Mouse (Mus musculus) cerebellum, adult 11 months (tissue): ENCODE results near the gene Trex1.

Experiments used
- DNase-seq: peaks from one replicate; pipeline ENCODE4 v3.0.0; 2022

The Trex1 gene

DNA sequence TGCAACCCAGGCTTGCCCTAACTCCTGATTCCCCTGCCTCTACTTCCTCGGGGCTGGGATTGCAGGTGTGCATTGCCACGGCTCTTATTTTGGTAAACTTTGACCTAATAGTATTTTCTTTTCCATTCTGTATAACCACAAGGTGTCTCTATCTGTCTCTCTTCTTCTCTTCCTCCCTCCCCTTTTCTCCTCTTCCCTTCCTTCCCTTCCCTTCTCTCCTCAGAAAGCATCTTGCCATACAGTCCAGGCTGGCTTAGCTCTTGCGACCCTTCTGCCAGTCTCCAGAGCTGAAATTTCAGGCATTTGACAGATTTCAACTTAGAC is 8.9 kb downstream of the Trex1 start:
- DNase-seq: no peak

DNA sequence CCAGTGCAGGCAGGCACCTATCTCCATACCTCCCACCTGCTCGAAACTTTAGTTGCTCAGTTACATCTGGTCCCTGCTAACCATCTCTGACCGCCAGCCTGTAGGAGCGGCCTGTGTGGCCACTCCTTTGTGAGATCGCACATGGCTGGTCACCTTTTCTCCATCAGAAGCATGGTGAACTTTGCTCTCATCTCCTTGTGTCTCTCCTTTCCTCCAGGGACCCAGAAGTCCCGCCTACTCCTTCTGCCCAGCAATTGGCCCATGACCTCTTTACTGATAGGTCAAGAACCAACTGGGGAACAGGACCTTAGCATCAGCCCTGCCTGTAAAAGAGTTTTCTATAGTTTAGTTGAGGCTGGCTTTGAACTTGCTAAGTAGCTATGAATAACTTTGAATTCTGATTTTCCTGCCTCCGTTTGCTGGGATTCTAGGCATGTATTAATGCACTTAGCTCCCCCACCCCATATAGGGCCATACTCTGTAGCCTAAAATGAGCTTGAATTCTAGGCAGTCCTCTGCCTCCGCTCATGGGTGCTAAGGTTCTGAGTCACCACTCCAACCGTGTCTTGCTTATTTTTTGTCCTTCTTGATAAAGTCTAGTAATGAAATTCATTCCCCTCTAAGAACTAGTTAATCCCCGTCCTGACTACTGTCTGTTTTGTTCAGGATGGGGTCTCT is 9.4 kb downstream of the Trex1 start:
- no peak for DNase-seq

DNA sequence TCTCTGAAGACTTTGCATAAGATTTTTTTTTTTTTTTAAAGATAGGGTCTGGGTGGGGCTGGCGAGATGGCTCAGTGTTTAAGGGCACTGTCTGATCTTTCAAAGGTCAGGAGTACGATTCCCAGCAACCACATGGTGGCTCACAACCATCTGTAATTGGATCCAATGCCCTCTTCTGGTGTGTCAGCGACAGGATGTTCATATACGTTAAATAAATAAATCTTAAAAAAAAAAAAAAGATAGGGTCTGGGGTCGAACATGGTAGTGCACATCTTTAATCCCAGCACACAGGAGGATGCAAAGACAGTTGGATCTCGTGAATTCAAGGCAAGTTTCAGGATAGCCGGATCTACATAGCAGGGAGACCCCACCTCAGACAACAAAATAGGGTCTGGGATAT is 10.2 kb downstream of the Trex1 start:
- no peak for DNase-seq

DNA sequence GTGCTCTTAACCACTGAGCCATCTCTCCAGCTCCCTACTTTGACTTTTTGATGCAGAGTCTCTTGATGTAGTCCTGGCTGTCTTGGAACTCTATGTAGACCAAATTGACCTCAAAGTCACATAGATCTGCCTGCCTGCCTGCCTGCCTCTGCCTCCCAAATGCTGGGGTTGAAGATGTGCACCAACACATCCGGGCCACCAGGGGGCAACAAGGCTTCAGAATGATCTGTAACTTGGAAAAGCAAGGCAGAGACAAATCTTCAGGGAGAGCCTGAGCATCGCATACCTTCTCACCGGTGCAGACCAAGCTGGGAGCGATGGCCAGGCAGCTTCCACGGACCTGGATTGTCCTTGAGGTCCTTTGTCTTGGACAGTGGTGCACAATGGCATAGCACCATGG is 13.2 kb downstream of the Trex1 start:
- no peak for DNase-seq

DNA sequence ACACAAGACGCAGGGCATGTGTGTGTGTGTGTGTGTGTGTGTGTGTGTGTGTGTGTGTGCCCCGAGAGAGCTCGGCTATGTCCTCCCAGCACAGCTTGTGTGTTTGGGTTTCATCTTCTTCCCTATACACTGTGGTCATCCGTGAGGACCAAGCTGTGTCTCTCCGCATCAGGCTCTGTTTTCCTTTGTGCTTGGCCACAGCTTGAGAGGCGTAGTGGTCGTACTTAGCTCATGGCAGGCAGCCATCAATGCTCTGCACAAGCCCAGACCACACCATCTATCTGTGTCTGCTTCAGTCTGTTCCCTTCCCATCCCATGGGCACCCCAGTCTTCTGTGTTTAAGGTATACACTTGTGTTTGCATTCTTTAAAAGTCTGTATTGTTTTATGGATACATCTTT is 18.2 kb downstream of the Trex1 start:
- DNase-seq: no peak

DNA sequence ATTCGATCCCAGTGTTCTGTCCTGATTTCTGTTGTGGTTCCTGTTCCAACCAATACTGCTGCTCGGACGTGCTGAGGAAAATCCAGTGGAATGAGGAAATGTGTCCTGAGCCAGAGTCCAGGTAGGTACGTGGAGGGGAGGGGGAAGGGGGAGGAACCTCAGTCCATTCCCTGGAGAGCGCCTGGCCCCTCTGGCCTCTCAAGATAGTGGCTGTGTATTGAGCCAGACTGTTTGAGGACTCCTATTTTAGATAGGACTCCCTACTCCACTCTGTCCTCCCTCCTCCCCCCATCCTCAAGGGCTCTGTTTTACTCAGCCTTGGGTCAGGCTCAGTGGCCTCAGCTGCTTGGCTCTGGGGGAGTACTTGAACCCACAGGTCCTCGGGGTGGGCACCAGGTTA is 18.6 kb downstream of the Trex1 start:
- no peak for DNase-seq

DNA sequence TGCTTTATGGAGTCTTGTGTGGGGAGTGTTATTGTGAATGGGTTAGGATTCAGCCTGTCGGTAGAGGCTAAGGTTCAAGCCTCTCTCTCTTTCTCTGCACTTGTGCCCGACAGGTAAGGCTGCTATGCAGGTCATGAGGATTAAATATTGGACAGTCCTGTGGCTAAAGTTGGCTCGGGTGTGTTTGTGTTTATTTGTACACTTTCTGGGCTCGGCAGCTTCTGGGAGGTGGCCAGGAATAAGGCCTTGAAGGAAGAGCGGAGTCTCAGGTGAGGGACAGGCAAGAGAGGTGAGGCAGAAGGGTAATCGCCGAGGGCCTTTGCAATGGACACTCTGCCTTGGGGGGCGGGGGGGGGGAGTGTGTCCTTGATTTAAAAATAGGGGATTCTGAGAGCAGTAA is 19.3 kb downstream of the Trex1 start:
- DNase-seq: no peak

DNA sequence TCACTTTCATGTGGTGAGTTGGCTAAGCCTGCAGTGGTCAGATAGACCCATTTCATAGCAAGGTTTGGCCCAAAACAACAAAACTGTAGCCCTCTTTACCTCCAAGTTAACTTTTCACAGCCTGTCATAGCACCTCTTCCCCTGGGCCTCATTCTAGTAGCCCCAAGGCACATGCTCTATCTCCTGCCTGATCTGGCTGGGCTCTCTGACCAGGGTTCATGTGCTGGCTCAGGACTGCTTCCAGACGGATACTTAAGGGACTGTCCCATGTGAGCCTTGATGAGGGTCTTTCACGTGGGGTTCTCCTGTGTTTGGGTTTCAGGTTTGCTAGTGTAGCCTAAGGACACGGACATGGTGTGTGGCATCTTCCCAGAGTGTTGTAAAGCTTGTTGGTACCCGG is 19.9 kb downstream of the Trex1 start:
- DNase-seq: no peak

DNA sequence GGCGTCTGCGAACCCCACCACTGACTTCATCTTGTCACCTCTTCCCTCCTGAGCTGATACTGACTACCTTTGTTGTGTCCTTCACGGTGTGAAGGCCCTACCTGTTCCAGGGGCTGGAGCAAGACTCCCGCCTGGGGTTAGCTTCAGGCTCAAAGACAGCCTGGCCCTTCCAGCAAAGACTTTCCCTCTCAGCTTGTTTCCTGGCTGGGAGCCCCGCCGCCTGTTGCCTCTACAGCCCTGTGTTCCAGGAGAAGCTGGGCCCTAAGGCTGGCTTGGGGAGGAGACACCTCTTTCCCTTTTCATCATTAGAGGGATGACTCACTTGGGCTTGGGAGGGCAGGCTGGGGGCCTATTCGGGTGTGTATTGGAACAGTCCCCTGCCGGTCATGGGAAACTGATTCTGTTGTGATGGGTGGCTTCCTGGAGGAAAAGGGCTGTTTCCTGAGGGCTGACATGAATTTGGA is 20.6 kb downstream of the Trex1 start:
- DNase-seq: peak; percentile 65

DNA sequence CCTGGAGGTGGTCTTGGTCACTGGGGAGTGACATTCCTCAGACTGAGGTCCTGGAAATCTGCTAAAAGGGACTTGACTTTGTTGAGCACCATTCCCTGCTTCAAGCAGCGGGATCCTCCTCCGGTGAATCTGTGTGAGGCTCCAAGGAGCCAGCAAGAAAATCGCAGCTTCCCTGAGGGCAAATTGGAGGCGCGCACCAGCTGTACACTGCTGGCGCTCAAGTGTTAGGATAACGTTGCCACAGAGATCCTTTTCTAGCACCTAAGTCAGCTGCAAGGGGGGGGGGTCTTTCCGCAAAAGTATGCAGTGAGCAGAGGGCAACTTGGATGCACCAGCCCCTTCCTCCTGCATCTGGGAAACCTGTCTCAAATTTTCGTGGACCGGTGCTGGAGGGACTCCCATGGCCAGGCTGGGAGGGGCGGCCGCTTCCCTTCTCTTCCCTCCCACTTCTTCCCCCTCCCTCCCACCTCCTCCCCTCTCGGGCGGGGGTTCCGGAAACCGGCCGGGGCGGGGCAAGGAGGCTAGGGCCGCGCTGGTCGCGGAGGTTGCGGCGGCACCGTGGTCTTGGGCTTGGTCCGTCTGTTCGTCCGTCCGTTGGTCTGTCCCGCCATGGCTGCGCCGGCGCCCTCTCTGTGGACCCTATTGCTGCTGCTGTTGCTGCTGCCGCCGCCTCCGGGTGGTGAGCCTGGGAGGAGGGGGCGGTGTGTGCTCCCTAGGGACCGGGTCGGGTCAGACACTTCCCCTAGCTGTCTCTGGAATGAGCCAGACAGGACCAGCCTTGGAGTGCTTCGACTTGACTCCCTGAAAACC is 21.2 kb downstream of the Trex1 start, which contains the start of gene Shisa5:
Gene Shisa5, plus strand, starts transcription at position 480 of the 810 bp plus-strand sequence.
- no peak for DNase-seq

DNA sequence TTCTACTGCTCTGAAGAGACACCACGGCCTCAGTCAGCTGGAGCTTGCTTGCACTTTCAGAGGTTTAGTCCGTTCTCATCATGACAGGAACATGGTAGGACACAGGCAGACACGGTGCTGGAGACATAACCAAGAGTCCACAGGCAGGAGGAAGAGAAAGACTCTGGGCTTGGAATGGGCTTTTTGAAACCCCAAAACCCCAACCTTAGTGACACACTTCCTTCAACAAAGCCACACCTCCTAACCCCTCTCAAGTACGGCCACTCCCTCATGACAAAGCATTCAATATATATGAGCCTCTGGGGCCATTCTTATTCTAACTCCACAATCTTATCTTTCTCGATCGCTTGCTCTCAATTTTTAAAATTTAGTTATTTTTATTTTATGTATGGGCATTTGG is 27.1 kb downstream of the Trex1 start:
- DNase-seq: no peak

DNA sequence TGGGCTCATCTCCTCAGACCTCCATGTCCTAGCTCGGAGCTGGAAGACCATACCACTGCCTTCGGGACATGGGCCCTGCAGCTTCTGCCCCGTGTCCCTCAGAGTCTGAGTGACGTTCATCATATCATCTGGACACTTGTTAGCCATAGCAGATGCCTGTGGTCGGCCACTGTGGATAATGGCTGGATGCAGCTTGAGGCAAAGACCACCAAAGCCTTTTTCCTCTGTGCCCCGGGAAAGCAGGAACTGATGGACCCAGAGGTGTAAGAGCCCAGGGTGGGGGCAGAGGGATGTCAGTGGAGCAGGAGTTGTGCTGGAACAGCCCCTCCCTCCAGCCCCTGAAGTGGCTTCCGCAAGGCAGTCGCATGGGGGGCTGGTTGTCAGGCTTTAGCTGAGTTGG is 27.8 kb downstream of the Trex1 start:
- DNase-seq: no peak

DNA sequence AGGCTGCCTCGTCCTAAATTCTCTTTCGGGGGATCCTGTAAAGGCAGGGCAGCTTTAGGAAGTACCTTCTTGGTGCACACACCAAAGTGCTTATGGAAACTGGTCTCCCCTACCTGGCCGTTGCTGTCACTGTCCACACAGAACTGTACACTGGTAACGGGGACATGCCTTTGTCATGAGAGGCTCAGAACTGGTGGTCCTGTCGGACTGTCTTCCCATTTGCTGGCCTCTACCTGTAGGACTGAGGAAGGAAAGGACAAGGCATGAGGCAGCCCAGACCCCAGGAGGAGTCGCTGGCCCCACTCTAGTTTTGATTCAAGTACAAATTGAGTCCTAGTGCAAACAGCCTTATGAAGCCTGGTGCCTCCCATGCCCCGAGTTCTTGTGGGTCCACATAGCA is 28.5 kb downstream of the Trex1 start:
- DNase-seq: no peak

DNA sequence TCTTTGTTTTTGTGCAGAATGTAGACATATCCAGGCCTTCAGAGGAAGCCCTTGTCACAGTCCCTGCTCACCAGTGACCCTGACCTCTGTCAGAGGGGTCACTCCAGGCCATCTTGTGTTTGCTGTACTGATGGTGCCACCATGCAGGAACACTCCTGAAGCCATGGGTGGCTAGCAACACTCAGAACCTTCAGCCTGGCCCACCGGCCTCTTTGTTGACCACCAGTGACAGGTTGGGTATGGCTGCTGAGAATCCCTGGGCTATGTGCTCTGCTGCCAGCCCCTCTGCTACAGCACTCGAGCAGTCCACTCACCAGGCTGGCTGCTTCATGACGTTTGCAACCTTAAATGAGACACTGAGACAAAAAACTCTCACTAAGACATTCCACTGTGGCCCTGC is 29.2 kb downstream of the Trex1 start:
- DNase-seq: no peak

DNA sequence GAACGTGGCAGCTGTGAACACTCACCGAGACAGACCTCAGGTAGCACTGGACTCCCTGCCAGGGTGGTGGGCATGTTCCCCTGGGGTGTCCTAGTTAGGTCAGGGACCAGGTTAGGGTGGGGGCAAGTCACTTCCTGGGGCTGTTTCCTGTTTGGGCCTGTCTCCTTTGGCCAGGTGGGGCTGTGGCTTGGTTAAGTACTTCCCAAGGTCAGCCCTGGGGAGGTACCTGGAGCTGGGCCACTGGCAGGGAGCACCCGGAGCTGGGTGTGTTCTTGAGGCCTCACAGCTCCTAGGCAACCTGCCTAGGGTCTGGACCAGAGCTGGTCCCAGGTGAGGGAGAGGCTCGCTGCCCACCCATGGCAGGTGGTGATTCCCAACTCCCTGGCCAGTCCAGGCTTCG is 30.6 kb downstream of the Trex1 start:
- no peak for DNase-seq

DNA sequence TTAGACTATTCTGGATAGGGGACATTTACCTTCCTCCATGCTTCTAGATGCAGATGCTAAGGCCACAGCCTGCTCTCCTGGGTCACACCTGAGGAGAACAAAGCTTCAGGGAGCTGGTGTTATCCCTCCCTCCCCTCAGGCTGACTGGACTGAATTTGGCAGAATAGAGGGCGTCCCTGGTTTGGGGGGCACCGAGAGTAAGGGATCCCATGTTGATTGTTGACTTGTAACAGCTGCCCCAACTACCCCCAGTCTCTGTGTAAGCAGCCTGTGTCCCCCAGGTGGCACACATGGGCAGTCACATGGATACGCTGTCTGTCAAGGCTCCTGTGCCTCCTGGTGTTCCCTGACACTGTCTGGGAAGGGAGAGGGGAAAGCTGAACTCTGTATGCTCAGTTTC is 31.1 kb downstream of the Trex1 start:
- no peak for DNase-seq

DNA sequence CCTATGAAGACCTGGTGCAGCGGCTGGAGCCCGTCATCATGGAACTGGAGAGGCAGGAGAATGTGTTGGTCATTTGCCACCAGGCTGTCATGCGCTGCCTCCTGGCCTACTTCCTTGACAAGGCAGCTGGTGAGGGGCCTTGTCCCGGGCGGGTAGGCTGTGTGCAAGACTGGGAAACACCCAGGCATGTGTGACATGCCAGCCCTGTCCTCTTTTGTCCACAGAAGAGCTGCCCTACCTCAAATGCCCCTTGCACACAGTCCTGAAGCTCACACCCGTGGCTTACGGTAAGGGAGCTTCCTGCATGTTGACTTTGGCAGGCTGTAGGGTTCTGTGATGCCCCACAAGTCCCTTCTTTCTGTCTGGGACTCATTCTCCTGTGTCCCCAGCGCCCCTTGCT is 32.0 kb downstream of the Trex1 start:
- DNase-seq: no peak

DNA sequence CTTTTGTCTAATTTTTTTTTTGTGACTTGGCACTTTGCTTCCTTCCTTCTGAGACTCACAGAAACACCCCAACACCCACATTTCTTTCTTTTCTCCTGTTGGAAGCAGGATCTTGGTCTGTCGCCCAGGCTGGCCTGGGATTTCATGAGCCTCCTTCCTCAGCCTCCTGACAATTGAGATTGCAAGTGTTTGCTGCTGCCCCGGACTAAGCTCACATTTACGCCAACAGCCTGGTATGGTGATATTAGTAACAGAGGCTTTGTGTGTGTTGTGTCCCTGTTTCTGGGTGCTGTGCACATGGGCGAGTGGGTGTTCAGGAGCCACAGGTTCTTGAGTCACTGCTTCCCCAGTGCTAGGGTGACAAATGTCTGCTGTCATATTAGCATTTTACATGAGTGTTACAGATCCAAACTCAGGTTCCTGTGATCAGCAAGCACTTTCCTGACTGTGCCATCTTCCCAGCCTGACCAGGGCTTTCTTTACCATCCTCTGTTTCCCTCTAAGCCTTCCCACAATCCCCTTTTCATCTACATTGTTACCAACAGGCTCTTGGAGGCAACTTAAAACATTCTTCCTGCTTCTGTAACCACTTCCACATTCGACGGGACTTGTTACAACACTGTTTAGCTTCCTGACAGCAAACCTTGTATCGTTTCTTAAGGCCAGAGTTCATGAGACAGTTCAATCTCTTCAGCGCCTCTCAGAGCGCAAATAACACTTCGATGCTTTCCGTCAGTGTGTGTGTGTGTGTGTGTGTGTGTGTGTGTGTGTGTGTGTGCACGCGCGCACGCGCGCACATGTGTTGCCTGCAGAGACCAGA is 36.5 kb downstream of the Trex1 start:
- DNase-seq: no peak

DNA sequence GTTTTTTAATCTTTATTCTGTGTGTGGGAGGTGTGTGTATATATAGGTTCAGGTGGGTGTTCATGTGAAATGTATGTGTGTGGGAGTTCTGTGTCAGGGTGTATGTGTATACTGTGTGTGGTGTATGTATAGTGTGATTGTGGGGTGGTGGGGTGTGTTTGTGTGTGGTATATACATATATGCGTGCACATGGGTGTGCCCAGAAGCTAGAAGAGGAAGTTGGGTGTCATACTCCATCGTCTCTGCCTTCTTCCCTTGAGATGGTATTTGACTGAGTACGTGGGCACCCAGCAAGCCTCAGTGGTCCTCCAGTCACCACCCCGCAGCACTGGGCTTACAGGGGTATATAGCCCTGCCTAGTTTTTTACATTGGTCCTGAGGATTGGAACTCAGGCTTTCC is 38.1 kb downstream of the Trex1 start:
- no peak for DNase-seq

DNA sequence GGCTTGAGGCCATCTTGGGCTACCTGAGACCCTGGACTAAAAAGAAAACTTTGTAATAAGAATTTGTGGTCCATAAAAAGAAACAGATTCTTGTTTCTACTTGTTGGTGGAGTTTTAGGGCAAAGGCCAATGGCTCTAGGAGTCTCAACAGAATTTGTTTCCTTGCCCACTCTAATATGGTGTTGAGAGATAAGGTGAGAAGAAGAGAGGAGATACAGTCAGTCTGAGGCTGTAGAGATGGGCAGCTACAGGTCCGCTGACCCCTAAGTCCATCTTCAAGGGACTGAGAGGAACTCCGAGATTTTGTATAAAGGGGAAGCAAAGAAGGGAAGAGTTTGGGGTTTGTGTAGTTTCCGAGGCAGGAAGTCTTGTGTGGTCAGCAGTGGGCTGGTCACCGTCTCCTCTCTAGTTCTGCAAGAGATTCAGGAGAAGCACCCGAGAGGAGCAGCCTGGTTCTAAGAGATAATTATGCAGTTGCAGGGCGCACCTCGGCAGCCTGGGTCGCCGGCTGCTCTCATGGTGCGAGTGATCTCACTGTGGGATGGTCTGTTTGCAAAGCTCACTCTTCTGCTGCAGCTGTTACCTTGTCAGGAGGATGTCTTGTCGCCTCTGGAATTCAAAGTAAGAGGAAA is 42.4 kb downstream of the Trex1 start:
- no peak for DNase-seq

DNA sequence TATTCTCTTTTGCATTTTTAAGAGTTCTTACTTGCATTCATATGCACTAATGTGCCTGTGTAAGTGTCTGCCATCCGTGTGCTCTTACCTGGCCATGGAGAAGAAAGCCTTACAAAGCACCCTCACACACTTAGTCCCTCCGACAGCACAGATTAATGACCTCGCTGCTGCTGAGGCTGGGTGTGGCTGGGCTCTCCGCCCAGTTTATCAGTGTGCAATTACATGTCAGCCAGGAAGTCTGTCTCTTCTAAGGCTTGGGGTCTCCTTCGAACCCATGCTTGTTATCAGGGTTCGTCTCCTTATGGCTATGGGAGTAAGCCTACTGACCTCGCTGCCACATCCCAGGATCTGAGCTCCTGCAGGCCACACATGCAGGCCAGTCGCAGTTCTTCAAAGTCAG is 44.1 kb downstream of the Trex1 start:
- no peak for DNase-seq

DNA sequence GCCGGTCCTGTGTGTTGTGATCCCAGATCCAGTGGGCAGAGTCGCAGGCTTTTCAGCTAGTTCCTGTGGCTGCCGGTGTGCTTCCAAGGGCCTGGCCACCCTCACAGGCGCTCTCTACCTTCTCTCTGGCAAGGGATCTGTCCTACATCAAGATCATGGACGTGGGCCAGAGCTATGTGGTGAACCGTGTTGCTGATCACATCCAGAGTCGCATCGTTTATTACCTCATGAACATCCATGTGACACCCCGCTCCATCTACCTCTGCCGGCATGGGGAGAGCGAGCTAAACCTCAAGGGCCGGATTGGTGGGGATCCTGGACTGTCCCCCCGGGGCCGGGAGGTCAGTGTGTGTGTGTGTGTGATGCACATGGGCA is 49.2 kb downstream of the Trex1 start:
- no peak for DNase-seq

DNA sequence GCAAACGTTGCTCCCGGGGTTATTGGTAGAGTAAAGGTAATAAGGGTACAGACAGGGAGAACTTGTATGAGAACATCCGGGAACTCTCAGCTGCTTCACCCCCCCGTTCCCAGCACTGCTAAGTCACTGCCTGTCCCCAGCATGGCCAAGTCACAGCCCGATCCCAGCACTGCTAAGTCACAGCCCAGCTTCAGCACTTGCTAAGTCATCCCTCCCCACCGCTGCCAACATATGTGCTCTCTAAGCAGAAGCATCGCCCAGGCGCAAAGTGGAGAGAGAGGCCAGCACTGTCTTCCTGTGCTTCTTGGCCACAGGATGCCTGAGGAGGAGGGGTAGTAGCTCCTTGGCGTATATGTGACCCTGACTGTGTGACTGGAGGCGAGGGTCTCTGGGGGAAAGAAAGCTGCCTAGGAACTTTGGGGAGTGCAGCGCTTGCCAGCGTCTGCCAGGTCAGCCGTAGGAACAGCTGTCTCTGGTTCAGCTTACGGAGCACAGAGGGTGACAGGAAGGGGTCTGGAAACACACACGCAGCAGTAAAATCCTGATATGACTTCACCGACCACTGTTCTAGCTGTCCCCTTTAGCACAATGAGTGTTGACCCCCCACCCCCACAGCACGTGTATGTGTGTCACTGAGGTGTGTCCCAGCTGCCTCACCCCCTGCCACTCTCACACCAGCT is 49.8 kb downstream of the Trex1 start:
- DNase-seq: no peak
